Mouse (Mus musculus): ENCODE data around the gene Tomt.

The Tomt gene

DNA sequence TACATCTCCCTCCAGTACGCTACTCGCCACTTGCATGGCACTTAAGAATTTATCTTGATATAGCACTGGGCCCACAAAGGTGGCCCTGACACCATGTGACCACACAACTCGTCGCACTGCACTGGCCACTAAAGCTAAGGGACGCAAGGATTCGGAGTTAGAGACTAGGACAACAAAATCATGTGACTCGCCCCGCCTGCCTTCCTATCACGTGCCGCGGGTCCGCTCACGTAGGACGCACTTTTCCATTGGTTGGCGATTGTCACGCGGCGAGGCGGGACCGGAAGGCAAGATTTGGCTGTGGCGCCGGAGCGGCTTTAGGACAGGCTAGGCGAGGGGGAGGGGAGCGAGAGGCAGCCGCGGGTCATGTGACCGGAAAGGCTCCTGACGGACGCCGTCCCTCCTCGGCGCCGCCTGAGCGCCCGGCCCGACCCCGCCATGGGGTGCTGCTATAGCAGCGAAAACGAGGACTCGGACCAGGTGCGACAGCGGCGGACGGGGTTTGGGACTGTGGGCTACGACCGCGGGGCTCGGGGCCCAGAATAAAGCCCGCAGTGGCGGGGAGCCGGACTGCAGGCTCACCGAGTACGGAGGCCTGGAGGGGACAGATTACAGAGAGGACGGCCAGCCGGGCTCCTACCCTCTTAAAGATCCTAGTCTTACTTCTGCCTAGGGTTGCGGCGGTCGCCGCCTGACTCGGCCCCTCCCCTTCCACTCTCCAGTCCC, 435 bp downstream of the Tomt start, which contains the start of gene Lamtor1:
TSS of gene Lamtor1 (plus strand) at position 344 of the 726 bp plus-strand sequence.
- in situ Hi-C loops (cut with MboI, MseI), result no loop called here

GRCm38 (mm10) chr7:101902846-101903245, 3.3 kb downstream of the Tomt start:
- in situ Hi-C loops (cut with MboI, MseI), result no loop called here

GRCm38 (mm10) chr7:101901969-101902368, 4.2 kb downstream of the Tomt start:
- in situ Hi-C loops (cut with MboI, MseI), result no loop called here

DNA sequence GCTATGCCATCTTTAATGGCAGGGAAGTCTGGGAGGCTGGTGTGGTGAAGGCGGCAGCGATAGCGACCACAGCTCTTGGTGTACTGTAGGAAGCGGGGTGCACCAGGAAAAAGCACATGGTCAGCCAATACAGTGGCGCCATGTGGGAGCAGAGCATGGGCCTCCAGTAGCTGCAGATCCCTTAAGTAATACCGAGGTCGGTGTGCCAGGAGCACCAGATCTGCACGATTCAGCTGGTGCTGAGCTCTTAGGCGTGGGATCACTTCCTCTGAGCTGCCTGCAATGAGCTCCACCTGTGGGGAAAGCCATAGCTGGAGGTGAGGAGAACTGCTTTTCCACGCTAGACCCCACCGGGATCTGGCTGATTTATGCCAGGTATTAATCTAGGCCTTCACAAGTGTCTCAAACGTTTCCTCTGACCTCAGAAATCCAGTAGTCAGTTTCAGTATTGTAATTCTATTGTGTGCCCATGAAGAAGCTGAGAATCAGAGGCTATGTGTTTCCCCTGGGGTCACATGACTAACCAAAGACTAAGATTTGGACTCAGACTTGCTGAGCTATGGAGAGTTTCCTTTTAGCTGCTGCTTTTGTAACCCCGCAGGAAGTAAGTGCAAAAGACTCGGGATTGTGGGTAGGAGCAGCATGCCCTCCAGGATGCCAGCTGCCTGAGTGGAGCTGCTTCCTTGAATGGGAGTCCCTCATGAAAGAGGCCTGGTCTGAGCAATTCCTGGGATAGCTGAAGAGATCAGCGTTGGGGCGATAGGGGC, 5.6 kb downstream of the Tomt start:
- in situ Hi-C loops (cut with MboI, MseI), result no loop called here

DNA sequence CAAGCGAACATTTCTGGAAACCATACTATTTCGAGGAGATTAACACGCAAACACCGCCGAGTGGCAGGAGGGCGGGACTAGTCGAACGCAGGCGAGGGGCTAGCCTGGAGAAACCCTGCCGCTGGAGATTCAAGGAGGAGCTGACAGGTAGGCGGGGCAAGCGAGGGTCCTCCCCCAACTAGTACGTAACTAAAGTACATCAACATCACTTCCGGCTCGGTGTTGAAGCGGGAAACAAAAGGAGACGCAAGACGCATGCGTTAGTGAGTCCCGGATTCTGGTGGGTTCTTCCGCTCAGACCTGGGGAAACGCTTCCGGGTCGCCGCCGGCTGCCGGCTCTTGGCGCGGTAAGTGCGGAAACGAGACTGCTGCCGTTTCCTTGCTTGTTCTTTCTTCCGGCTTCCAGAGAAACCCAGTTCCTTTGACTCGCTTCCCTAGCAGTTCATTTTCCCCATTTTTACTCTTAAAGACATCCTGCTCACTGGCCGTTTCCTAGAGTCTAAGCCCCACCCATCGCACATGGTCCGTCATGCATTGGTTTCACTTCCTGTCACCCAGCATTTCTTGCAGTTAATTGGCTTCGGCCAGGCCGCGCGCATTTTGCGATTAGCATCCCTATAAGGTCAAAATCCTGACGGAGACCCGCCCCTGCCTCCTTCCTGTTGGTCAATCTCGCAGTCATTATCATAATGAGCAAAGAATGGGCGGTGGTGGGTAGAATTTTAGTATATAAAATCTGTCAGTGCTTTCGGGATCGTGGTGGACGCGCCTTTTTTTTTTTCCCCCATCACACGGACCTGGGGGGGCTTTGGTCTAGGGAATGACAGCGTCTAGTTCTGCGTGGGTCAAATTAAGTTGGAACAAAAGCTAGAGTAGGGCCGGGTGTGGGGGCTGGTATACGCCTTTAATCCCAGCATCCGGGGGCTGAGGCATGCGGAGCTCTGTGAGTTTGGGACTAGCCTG, 9.8 kb downstream of the Tomt start:
- in situ Hi-C loops (cut with MboI, MseI), result loop anchor here in 1 of 2 experiments (5.0 kb wide), 1 partner anchor 36 kb away; the partner anchor contains the start of genes Lrrc51 and Numa1

GRCm38 (mm10) chr7:101895695-101896094, 10.5 kb downstream of the Tomt start:
- in situ Hi-C loops (cut with MboI, MseI), result loop anchor here in 1 of 2 experiments (5.0 kb wide), 1 partner anchor 37 kb away; the partner anchor contains the start of genes Lrrc51 and Numa1

- in situ Hi-C loops (cut with MboI, MseI), result no loop called here
These were observed 17.7 kb downstream of the Tomt start for GRCm38 (mm10) chr7:101888460-101888859.

- in situ Hi-C loops (cut with MboI, MseI), result no loop called here
These were observed 19.9 kb downstream of the Tomt start for GRCm38 (mm10) chr7:101886274-101886673.

GRCm38 (mm10) chr7:101884160-101884559, 22.0 kb downstream of the Tomt start:
- in situ Hi-C loops (cut with MboI, MseI), result no loop called here

DNA sequence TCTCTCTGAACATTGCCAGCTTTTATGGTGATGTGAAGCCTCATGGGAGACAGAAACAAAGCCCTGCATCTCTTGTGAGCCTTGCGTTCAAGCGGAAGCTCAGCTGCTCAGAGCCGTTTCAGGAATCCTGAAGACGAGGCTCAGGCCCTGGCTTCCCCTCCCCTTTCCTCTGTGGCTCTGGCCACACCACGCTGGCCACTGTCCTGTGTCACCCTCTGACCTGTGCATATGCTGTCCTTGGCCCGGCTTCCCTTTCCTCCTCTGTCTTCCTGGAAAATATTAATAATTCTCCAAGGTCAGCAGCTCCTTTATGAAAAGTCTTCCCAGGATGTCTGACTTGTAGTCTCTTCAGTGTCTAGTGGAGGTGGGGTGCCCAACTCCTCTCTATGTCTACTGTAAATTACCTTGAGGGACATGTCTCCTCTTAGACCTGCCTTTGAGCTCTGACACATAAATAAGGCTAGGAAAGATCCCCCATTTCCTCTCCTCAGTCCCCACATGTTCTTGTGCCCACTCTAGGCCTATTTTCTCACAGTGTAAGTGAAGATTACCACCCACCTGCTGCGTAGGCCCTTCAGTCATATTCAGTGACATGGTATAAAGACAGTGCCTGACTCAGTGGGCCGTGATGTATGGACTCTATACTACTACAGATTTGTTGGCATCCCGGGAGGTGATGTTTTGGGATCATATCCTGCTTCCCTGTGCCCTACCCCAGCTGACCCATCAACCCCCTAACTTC, 23.6 kb downstream of the Tomt start:
- in situ Hi-C loops (cut with MboI, MseI), result no loop called here

DNA sequence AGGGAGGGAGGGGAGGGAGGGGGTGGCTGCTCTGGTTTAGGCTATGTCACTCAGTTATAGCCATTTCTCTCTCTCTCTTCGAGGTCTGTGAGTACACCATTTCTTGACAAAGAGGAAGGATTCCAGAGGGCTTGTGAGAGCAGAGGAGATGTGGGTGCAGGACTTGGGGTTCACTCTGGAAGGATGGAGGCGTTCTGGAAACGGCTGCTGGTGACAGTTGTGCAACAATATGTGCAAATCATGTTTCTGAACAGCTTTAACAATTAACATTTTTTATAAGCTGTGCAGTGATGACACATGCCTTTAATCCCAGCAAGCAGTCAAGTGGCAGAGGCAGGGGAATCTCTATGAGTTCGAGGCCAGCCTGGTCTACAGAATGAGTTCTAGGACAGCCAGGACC, 25.3 kb downstream of the Tomt start:
- in situ Hi-C loops (cut with MboI, MseI), result no loop called here

DNA sequence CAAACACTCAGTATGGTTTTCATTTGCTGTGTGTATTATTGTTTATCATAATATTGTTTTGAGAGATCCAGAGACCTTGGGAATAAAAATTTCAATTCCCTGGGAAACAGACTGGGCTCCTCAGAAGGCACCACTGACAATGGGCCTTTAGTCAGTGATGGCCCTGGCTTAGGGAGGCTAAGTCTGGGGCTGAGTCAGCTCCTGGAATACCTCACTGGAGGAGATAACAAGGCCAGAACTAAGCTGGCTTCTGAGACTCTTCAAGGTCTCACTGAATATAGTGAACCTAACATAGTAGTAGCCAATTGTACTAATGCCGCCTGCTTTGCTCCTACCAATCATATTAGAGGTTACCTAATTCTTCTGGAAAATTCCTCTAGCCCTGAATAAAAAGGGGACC, 30.2 kb downstream of the Tomt start:
- in situ Hi-C loops (cut with MboI, MseI), result no loop called here

GRCm38 (mm10) chr7:101871296-101871695, 34.9 kb downstream of the Tomt start:
- in situ Hi-C loops (cut with MboI, MseI), result no loop called here

GRCm38 (mm10) chr7:101870629-101871028, 35.5 kb downstream of the Tomt start, which contains the start of gene Folr1:
Folr1 (minus strand) TSS chr7:101870788.
- in situ Hi-C loops (cut with MboI, MseI), result no loop called here

DNA sequence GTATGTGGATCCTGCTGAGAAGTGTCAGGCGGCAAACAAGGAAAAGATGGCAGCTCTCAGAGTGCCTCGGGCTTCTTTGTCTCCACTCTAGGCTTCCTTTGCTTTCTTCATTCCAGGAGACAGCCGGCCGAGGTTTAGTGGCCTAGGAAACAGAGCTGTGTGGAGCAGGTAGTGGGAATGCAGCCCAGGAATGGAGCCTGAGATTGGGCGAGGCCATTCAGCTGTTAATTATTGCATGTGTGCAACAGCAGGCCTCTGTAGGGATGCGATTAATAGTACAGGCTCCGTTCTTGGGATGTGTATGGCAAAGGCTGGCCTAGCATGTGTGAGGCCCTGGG, 37.0 kb downstream of the Tomt start:
- in situ Hi-C loops (cut with MboI, MseI), result no loop called here

DNA sequence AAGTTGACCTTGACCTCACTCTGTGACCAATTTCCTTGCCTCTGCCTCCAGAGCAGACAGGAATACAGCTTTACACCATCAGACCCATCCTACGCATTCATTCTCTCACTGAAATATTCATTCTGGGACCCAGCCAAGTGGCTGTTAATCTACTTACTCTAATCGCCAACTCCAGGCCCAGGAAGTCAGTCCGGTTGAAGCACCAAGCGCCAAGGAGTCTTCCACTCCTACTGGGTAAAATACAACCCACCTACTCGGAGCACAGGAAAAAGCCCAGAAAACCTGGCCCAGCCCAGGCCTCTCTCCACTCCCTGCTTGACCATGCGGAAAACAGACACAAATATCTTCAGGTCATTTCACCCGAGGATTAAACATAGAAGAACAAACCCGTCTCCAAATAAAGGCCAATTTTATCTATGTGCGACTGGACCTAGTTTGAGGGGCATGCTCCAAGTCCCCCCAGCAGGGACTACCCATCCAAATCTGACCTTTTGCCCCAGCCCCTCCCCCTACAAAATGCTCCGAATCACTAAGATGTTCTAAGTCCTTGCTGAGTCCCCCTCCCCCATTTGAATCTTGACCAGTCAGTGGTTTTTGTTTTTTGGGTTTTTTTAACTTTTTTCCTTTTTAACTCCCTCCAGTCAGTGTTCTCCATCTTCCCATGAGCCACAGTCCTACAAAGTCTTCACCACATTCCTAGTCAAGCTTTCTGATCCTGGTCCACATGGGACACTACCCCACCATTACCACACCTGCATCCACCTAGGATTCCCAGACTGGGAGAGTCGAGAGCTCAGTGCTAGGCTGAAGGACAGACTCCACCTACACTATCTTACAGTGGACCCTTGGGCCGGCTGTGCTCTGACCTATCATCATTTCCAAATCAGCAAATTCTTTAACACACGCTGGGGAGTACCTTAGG, 37.7 kb downstream of the Tomt start:
- in situ Hi-C loops (cut with MboI, MseI), result no loop called here

DNA sequence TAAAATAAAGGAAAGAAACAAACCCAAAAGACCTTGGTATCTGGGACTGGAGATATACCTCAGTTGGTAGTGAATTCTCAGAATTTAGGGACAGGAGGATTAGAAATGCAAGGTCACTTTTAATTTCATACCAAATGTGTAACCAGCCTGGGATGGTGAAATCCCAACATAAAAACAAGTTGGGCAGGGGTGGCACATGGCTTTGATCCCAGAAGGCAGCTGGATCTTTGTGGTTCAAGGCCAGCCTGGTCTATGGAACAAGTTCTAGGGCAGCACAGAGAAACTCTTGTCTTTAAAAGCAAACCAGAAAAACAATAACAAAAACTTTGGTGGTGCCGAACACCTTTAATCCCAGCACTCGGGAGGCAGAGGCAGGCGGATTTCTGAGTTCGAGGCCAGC, 38.7 kb downstream of the Tomt start:
- in situ Hi-C loops (cut with MboI, MseI), result no loop called here

- in situ Hi-C loops (cut with MboI, MseI), result no loop called here
These were observed 39.5 kb downstream of the Tomt start for GRCm38 (mm10) chr7:101866491-101867265.

GRCm38 (mm10) chr7:101863415-101863814, 42.7 kb downstream of the Tomt start, which contains the start of gene Anapc15:
Anapc15 (plus strand) TSS chr7:101863715.
- in situ Hi-C loops (cut with MboI, MseI), result no loop called here
